Mouse (Mus musculus) midbrain, embryonic 14.5 days (tissue): ENCODE results near the gene H2-DMa. TPM values are rescaled to one million over a fixed set of nuclear protein-coding genes. Genes with fewer than 3 reads are reported as not detected.

Experiments
- ATAC-seq: fragments of 200-750 bp; cut with Nextera tagmentation; 2 replicates; pipeline ENCODE4 v1.8.0; 2017; ENCODE audit warnings: moderate number of reproducible peaks, moderate library complexity; ENCODE audit not compliant: low FRiP score, low TSS enrichment
- DNase-seq: peaks from one replicate; pipeline ENCODE4 v3.0.0-alpha.2; 2015
- H3K27ac ChIP-seq: fragments of 300-500 bp; sonication (generic); replicated peaks from 2 replicates; pipeline ENCODE4 v1.5.1; 2014; ENCODE audit warnings: mild to moderate bottlenecking, low read depth, low read length, moderate library complexity
- H3K27me3 ChIP-seq: fragments of 300-500 bp; sonication (generic); 2 replicates; pipeline ENCODE4 v1.6.1; 2014; ENCODE audit warnings: low read length, control low read depth, mixed read lengths; ENCODE audit not compliant: control insufficient read depth, insufficient read depth
- H3K36me3 ChIP-seq: fragments of 300-500 bp; sonication (generic); 2 replicates; pipeline ENCODE4 v1.6.1; 2014; ENCODE audit warnings: low read length, control low read depth; ENCODE audit not compliant: control insufficient read depth, insufficient read depth
- H3K4me1 ChIP-seq: fragments of 300-500 bp; sonication (generic); 2 replicates; pipeline ENCODE4 v1.6.1; 2014; ENCODE audit warnings: mild to moderate bottlenecking, antibody characterized with exemption, low read length, control low read depth; ENCODE audit not compliant: control insufficient read depth, insufficient read depth
- H3K4me2 ChIP-seq: fragments of 300-500 bp; sonication (generic); 2 replicates; pipeline ENCODE4 v1.6.1; 2014; ENCODE audit warnings: mild to moderate bottlenecking, low read length, moderate library complexity
- H3K4me3 ChIP-seq: fragments of 300-500 bp; sonication (generic); replicated peaks from 2 replicates; pipeline ENCODE4 v1.5.1; 2014; ENCODE audit warnings: low read depth, low read length
- H3K9ac ChIP-seq: fragments of 300-500 bp; sonication (generic); replicated peaks from 2 replicates; pipeline ENCODE4 v1.6.1; 2014; ENCODE audit warnings: mild to moderate bottlenecking, low read length, moderate library complexity
- H3K9me3 ChIP-seq: fragments of 300-500 bp; sonication (generic); 2 replicates; pipeline ENCODE4 v1.6.1; 2016; ENCODE audit warnings: low read length, control low read depth, mixed read lengths; ENCODE audit not compliant: control insufficient read depth
- WGBS: fragments of 180-500 bp; shearing (Covaris S2); extraction: QIAGEN DNeasy Blood & Tissue Kit; methylation state at CpG from one replicate; pipeline ENCODE4 v1.1.7; 2014; 5-methylcytosine and 5-hydroxymethylcytosine counted together
- polyA plus RNA-seq: library from polyadenylated mRNA; unstranded; fragments of >200 nt; fragmentation: Nextera tagmentation; extraction: Ambion mirVana; gene quantifications from 2 replicates; pipeline ENCODE4 v1.2.1, GENCODE M21; 2014

Gene H2-DMa
- polyA plus RNA-seq = 16.7 and 20.4 TPM in 2 replicates

GRCm38 (mm10) chr17:34119249-34120179, at the start of gene H2-DMa:
H2-DMa (plus strand) TSS chr17:34119541.
- DNase-seq (peak; percentile 100), ATAC-seq (peak; percentile 79)
- H3K36me3 ChIP-seq = peaks cover 41% of the 10 kb centered on the region
- H3K27ac ChIP-seq = peak within 1 kb of the TSS; percentile 100
- peak within 1 kb of the TSS; percentile 92 for H3K4me3 ChIP-seq
- H3K27me3 ChIP-seq = no peaks in the 10 kb centered on the region
- peak within 1 kb of the TSS; percentile 97 for H3K9ac ChIP-seq
- H3K4me2 ChIP-seq = peak within 1 kb of the TSS; percentile 98
- no peaks in the 10 kb centered on the region for H3K9me3 ChIP-seq
- H3K4me1 ChIP-seq = peaks cover 18% of the 10 kb centered on the region
- under 1% methylated on average over 93 of the region's 96 CpGs for WGBS

GRCm38 (mm10) chr17:34072091-34072490, 47.2 kb upstream of the H2-DMa start:
- H3K27me3 ChIP-seq = peaks cover 2% of the 10 kb centered on the region; the same call in 1 of the 2 replicates
- no peak overlapping the region for H3K9ac ChIP-seq
- H3K9me3 ChIP-seq = no peaks in the 10 kb centered on the region
- no peak overlapping the region for H3K4me3 ChIP-seq
- no peaks in the 10 kb centered on the region for H3K4me1 ChIP-seq
- no peak overlapping the region for H3K27ac ChIP-seq
- 79% methylated on average over 5 of the region's 5 CpGs for WGBS
- no peak for DNase-seq
- no peak overlapping the region for H3K4me2 ChIP-seq
- H3K36me3 ChIP-seq = no peaks in the 10 kb centered on the region
- ATAC-seq = no peak

GRCm38 (mm10) chr17:34075271-34075670, 44.1 kb upstream of the H2-DMa start:
- H3K4me3 ChIP-seq = no peak overlapping the region
- no peaks in the 10 kb centered on the region for H3K36me3 ChIP-seq
- H3K27ac ChIP-seq = no peak overlapping the region
- H3K4me1 ChIP-seq = no peaks in the 10 kb centered on the region
- H3K9ac ChIP-seq = no peak overlapping the region
- ATAC-seq = no peak
- no peaks in the 10 kb centered on the region for H3K9me3 ChIP-seq
- 46% methylated on average over 7 of the region's 7 CpGs for WGBS
- DNase-seq = peak; percentile 83
- no peak overlapping the region for H3K4me2 ChIP-seq
- peaks cover 3% of the 10 kb centered on the region; the same call in 1 of the 2 replicates for H3K27me3 ChIP-seq

- no peak overlapping the region for H3K27ac ChIP-seq
- H3K4me1 ChIP-seq = no peaks in the 10 kb centered on the region
- DNase-seq (peak; percentile 94), ATAC-seq (no peak)
- H3K4me3 ChIP-seq = no peak overlapping the region
- peaks cover 3% of the 10 kb centered on the region; the same call in 1 of the 2 replicates for H3K27me3 ChIP-seq
- H3K4me2 ChIP-seq = no peak overlapping the region
- no peaks in the 10 kb centered on the region for H3K9me3 ChIP-seq
- 2% methylated on average over 9 of the region's 9 CpGs for WGBS
- no peak overlapping the region for H3K9ac ChIP-seq
- H3K36me3 ChIP-seq = no peaks in the 10 kb centered on the region
Observed at GRCm38 (mm10) chr17:34077549-34077948, 41.8 kb upstream of the H2-DMa start.

- Histone ChIP-seq H3K4me3 (no peak overlapping the region), H3K4me2 (no peak overlapping the region), H3K27ac (no peak overlapping the region), H3K27me3 (peaks cover 3% of the 10 kb centered on the region; the same call in 1 of the 2 replicates), H3K9me3 (no peaks in the 10 kb centered on the region), H3K4me1 (no peaks in the 10 kb centered on the region), H3K36me3 (no peaks in the 10 kb centered on the region), H3K9ac (no peak overlapping the region)
- WGBS = 68% methylated on average over 4 of the region's 4 CpGs
- DNase-seq = no peak
- no peak for ATAC-seq
Observed at GRCm38 (mm10) chr17:34078148-34078547, 41.2 kb upstream of the H2-DMa start.

GRCm38 (mm10) chr17:34079002-34079401, 40.3 kb upstream of the H2-DMa start:
- ATAC-seq = no peak
- Histone ChIP-seq H3K27ac (no peak overlapping the region), H3K27me3 (peaks cover 3% of the 10 kb centered on the region; the same call in 1 of the 2 replicates), H3K36me3 (no peaks in the 10 kb centered on the region), H3K4me1 (no peaks in the 10 kb centered on the region), H3K4me2 (no peak overlapping the region), H3K9ac (no peak overlapping the region), H3K4me3 (no peak overlapping the region), H3K9me3 (no peaks in the 10 kb centered on the region)
- no peak for DNase-seq
- WGBS = 92% methylated on average over 11 of the region's 11 CpGs

- DNase-seq (peak; percentile 76), ATAC-seq (peak; percentile 80)
- Histone ChIP-seq H3K36me3 (no peaks in the 10 kb centered on the region), H3K4me1 (no peaks in the 10 kb centered on the region), H3K9me3 (no peaks in the 10 kb centered on the region), H3K9ac (no peak overlapping the region), H3K4me3 (no peak overlapping the region), H3K27me3 (peaks cover 3% of the 10 kb centered on the region; the same call in 1 of the 2 replicates), H3K27ac (no peak overlapping the region), H3K4me2 (no peak overlapping the region)
- WGBS = 15% methylated on average over 5 of the region's 5 CpGs
Observed at GRCm38 (mm10) chr17:34079621-34080020, 39.7 kb upstream of the H2-DMa start.

- H3K4me1 ChIP-seq = no peaks in the 10 kb centered on the region
- ATAC-seq (no peak), DNase-seq (peak; percentile 18)
- no peak overlapping the region for H3K4me3 ChIP-seq
- no peak overlapping the region for H3K4me2 ChIP-seq
- WGBS = 3% methylated on average over 8 of the region's 8 CpGs
- H3K9me3 ChIP-seq = no peaks in the 10 kb centered on the region
- H3K27me3 ChIP-seq = no peaks in the 10 kb centered on the region
- no peaks in the 10 kb centered on the region for H3K36me3 ChIP-seq
- no peak overlapping the region for H3K27ac ChIP-seq
- H3K9ac ChIP-seq = no peak overlapping the region
Observed at GRCm38 (mm10) chr17:34083104-34083503, 36.2 kb upstream of the H2-DMa start.

GRCm38 (mm10) chr17:34087386-34087785, 32.0 kb upstream of the H2-DMa start:
- Histone ChIP-seq H3K9ac (no peak overlapping the region), H3K4me3 (no peak overlapping the region), H3K9me3 (no peaks in the 10 kb centered on the region), H3K27me3 (no peaks in the 10 kb centered on the region), H3K36me3 (no peaks in the 10 kb centered on the region), H3K4me1 (no peaks in the 10 kb centered on the region), H3K27ac (no peak overlapping the region), H3K4me2 (no peak overlapping the region)
- 39% methylated on average over 2 of the region's 2 CpGs for WGBS
- ATAC-seq (no peak), DNase-seq (no peak)
